Mouse (Mus musculus): ENCODE data around the gene Mcur1.

Mcur1 gene

GRCm38 (mm10) chr13:43562726-43563125 lies 2.7 kb upstream of the Mcur1 start:
- DNase-seq = no peak

GRCm38 (mm10) chr13:43560458-43561411 lies 744 bp upstream of the Mcur1 start:
- no peak for DNase-seq

- no peak for DNase-seq
These were observed 1.0 kb downstream of the Mcur1 start for GRCm38 (mm10) chr13:43558959-43559358.

GRCm38 (mm10) chr13:43558357-43558756 lies 1.6 kb downstream of the Mcur1 start:
- DNase-seq = no peak

- no peak for DNase-seq
These were observed 3.0 kb downstream of the Mcur1 start for GRCm38 (mm10) chr13:43556913-43557542.

- no peak for DNase-seq
These were observed 4.7 kb downstream of the Mcur1 start for GRCm38 (mm10) chr13:43555321-43555720.

GRCm38 (mm10) chr13:43554827-43555226 lies 5.2 kb downstream of the Mcur1 start:
- DNase-seq = peak; percentile 45

GRCm38 (mm10) chr13:43550676-43551075 lies 9.3 kb downstream of the Mcur1 start:
- DNase-seq = no peak

- DNase-seq = no peak
These were observed 10.1 kb downstream of the Mcur1 start for GRCm38 (mm10) chr13:43549870-43550269.

- no peak for DNase-seq
These were observed 10.8 kb downstream of the Mcur1 start for GRCm38 (mm10) chr13:43549078-43549698.

GRCm38 (mm10) chr13:43548617-43549016 lies 11.4 kb downstream of the Mcur1 start:
- DNase-seq = no peak

- peak; percentile 87 for DNase-seq
These were observed 13.1 kb downstream of the Mcur1 start for GRCm38 (mm10) chr13:43546861-43547260.

- DNase-seq = peak; percentile 20
These were observed 19.7 kb downstream of the Mcur1 start for GRCm38 (mm10) chr13:43540205-43540815.

- DNase-seq = no peak
These were observed 20.6 kb downstream of the Mcur1 start for GRCm38 (mm10) chr13:43539409-43539808.

- no peak for DNase-seq
These were observed 22.1 kb downstream of the Mcur1 start for GRCm38 (mm10) chr13:43537854-43538253.

- DNase-seq = no peak
These were observed 26.0 kb downstream of the Mcur1 start for GRCm38 (mm10) chr13:43534015-43534414.

GRCm38 (mm10) chr13:43530832-43531693 lies 28.9 kb downstream of the Mcur1 start:
- DNase-seq = peak; percentile 64

GRCm38 (mm10) chr13:43530129-43530831 lies 29.7 kb downstream of the Mcur1 start:
- DNase-seq = no peak

- no peak for DNase-seq
These were observed 33.7 kb downstream of the Mcur1 start for GRCm38 (mm10) chr13:43526289-43526688.

- peak; percentile 49 for DNase-seq
These were observed 34.4 kb downstream of the Mcur1 start for GRCm38 (mm10) chr13:43525363-43526134.

Data from thymus, postnatal 4 days (tissue).